Mouse (Mus musculus) small intestine, adult 2 months (tissue): ENCODE data around the gene Smarcc2. TPM values are rescaled to one million over a fixed set of nuclear protein-coding genes. Genes with fewer than 3 reads are reported as not detected.

Experiments
- H3K27ac ChIP-seq: fragments of 200-500 bp; 2 replicates; pipeline ENCODE4 v1.5.1; 2012; ENCODE audit warnings: low read depth, low read length, control low read depth, inconsistent platforms; ENCODE audit not compliant: insufficient read depth
- H3K27me3 ChIP-seq: fragments of 200-500 bp; 2 replicates; pipeline ENCODE4 v1.6.1; 2012; ENCODE audit warnings: mild to moderate bottlenecking, moderate library complexity, low read length, inconsistent platforms; ENCODE audit not compliant: control insufficient read depth, insufficient read depth
- H3K36me3 ChIP-seq: fragments of 200-500 bp; 2 replicates; pipeline ENCODE4 v1.6.1; 2012; ENCODE audit warnings: mild to moderate bottlenecking, low read length, control low read depth, inconsistent platforms; ENCODE audit not compliant: control insufficient read depth, insufficient read depth
- H3K4me1 ChIP-seq: fragments of 200-500 bp; 2 replicates; pipeline ENCODE4 v1.6.1; 2012; ENCODE audit warnings: low read length, inconsistent platforms, mixed read lengths; ENCODE audit not compliant: control insufficient read depth, insufficient read depth, insufficient read length
- H3K4me3 ChIP-seq: fragments of 200-500 bp; 2 replicates; pipeline ENCODE4 v1.5.1; 2012; ENCODE audit warnings: low read depth, mild to moderate bottlenecking, control low read depth, inconsistent platforms, low read length, moderate library complexity
- CTCF ChIP-seq: fragments of 200-500 bp; IDR thresholded peaks from 2 replicates; pipeline ENCODE4 v1.5.1; 2012; ENCODE audit warnings: low read depth, mild to moderate bottlenecking, control low read depth, inconsistent platforms, low read length, moderate library complexity, mixed read lengths; ENCODE audit not compliant: insufficient replicate concordance, insufficient read length; ENCODE audit errors: extremely low read depth
- POLR2A ChIP-seq: fragments of 200-500 bp; IDR thresholded peaks from 2 replicates; pipeline ENCODE4 v1.6.1; 2012; ENCODE audit warnings: low read depth, mild to moderate bottlenecking, control low read depth, inconsistent platforms, low read length, moderate library complexity
- WGBS: fragments of 180-500 bp; shearing (Covaris S2); methylation state at CpG from one replicate; pipeline ENCODE4 v1.1.7; 2018; 5-methylcytosine and 5-hydroxymethylcytosine counted together
- polyA plus RNA-seq: library from polyadenylated mRNA; depleted of rRNA; stranded (reverse); fragments of >200 nt; gene quantifications from 2 replicates; pipeline ENCODE4 v1.2.3, GENCODE M21; 2012

The Smarcc2 gene
- polyA plus RNA-seq, 1 experiment, result 98.4 TPM

- TF ChIP-seq CTCF (no peak), POLR2A (no peak)
- H3K4me1 ChIP-seq, result peaks cover 13% of the 10 kb centered on the region
- no peak overlapping the region for H3K27ac ChIP-seq
- H3K4me3 ChIP-seq, result no peak overlapping the region
- 98% methylated on average over 14 of the region's 14 CpGs for WGBS
- H3K36me3 ChIP-seq, result peaks cover 7% of the 10 kb centered on the region
- no peaks in the 10 kb centered on the region for H3K27me3 ChIP-seq
Measured at GRCm38 (mm10) chr10:128505974-128506373, 46.9 kb downstream of the Smarcc2 start.

DNA sequence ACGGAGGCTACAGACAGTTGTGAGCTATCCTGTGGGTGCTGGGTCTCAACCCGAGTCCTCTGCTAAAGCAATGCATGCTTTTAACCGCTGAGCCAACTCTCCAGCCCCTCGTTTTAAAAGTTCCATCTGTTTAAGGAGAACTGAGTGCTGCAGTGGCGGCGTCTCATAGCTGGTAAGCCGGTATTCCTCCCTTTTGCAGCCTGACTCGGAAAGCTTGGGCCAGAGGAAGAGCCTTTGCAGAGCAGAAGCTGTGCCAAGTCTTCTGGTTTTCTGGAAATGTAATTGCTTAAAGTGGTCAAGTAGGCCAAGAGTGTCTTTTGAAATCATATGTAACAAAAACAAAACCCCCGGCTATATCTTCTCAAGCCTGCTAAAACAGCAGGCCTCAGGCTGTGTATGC, 49.2 kb downstream of the Smarcc2 start:
- no peaks in the 10 kb centered on the region for H3K27me3 ChIP-seq
- H3K4me1 ChIP-seq, result peaks cover 7% of the 10 kb centered on the region
- WGBS, result 73% methylated on average over 9 of the region's 9 CpGs
- H3K27ac ChIP-seq, result no peak overlapping the region
- peaks cover 17% of the 10 kb centered on the region for H3K36me3 ChIP-seq
- no peak for TF ChIP-seq CTCF
- no peak for TF ChIP-seq POLR2A
- no peak overlapping the region for H3K4me3 ChIP-seq

GRCm38 (mm10) chr10:128509203-128509602, 50.2 kb downstream of the Smarcc2 start:
- Histone ChIP-seq H3K4me1 (peaks cover 7% of the 10 kb centered on the region), H3K4me3 (no peak overlapping the region), H3K27ac (no peak overlapping the region), H3K27me3 (no peaks in the 10 kb centered on the region), H3K36me3 (peaks cover 21% of the 10 kb centered on the region)
- no peak for TF ChIP-seq CTCF
- no peak for TF ChIP-seq POLR2A
- WGBS, result 84% methylated on average over 9 of the region's 9 CpGs

DNA sequence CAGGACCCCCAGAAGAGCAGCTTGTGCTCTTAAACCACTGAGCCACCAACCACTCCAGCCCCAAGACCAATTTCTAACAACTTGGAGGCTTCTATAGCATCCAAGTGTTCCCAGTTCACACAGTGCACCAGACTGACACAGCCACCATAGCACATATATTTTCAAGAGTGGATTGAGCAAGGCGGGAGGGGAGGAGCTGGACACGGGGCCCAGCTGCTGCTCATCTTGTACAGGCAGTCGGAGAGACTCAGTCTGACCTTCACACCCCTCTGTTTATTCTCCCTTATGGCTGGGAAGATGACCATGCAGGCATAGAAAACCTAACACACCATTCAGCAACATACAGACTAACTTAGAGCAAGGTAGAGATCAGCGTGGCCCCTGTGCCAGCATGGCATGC, 50.8 kb downstream of the Smarcc2 start:
- peaks cover 22% of the 10 kb centered on the region for H3K36me3 ChIP-seq
- TF ChIP-seq CTCF (no peak), POLR2A (no peak)
- WGBS, result 72% methylated on average over 4 of the region's 4 CpGs
- no peak overlapping the region for H3K27ac ChIP-seq
- peaks cover 1% of the 10 kb centered on the region for H3K4me1 ChIP-seq
- H3K27me3 ChIP-seq, result no peaks in the 10 kb centered on the region
- no peak overlapping the region for H3K4me3 ChIP-seq

DNA sequence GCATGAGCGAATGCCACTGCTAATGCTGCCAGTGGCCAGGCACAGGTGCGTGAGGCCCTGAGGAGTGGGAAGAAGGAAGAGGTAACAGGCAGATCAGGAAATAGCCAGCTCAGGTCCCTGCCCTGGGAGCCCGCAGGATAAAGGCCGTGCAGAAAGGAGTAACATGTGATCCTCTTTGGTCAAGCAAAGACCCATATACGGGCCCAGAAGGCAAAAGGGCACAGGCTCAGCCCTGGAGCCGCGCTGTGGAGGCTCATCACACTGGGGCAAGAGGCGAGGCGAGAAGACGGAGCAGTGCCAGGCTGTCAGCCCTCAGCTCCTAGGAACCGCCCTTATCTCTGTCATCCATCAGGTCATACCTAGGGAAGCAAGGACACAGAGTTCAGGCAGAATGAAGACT, 51.3 kb downstream of the Smarcc2 start:
- Histone ChIP-seq H3K4me3 (no peak overlapping the region), H3K36me3 (peaks cover 23% of the 10 kb centered on the region), H3K27me3 (no peaks in the 10 kb centered on the region), H3K27ac (no peak overlapping the region), H3K4me1 (no peaks in the 10 kb centered on the region; the same call in 1 of the 2 replicates)
- TF ChIP-seq CTCF (no peak), POLR2A (no peak)
- WGBS, result 92% methylated on average over 11 of the region's 11 CpGs

DNA sequence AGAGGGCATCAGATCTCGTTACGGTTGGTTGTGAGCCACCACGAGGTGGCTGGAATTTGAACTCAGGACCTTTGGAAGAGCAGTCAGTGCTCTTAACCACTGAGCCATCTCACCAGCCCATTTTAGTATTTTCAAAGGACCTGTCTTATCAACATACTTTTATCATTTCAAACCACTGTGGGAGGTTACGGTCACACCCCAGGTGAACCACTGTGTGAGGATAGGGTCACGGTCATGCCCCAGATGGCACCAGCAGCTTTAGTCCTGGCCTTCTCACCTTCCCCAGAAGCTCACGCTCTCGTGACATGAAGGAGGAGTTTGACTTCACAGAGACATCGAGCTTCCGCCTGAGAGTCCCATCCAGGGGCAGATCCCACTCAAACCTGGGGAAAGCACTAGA, 52.1 kb downstream of the Smarcc2 start:
- H3K4me1 ChIP-seq, result no peaks in the 10 kb centered on the region; the same call in 1 of the 2 replicates
- no peaks in the 10 kb centered on the region for H3K27me3 ChIP-seq
- H3K4me3 ChIP-seq, result no peak overlapping the region
- H3K27ac ChIP-seq, result no peak overlapping the region
- WGBS, result 86% methylated on average over 9 of the region's 9 CpGs
- TF ChIP-seq POLR2A (no peak), CTCF (no peak)
- H3K36me3 ChIP-seq, result peaks cover 27% of the 10 kb centered on the region

GRCm38 (mm10) chr10:128511761-128512160, 52.7 kb downstream of the Smarcc2 start:
- Histone ChIP-seq H3K4me3 (no peak overlapping the region), H3K27me3 (no peaks in the 10 kb centered on the region), H3K4me1 (no peaks in the 10 kb centered on the region; the same call in 1 of the 2 replicates), H3K27ac (no peak overlapping the region), H3K36me3 (peaks cover 32% of the 10 kb centered on the region)
- WGBS, result 95% methylated on average over 12 of the region's 12 CpGs
- TF ChIP-seq POLR2A, result no peak
- no peak for TF ChIP-seq CTCF

DNA sequence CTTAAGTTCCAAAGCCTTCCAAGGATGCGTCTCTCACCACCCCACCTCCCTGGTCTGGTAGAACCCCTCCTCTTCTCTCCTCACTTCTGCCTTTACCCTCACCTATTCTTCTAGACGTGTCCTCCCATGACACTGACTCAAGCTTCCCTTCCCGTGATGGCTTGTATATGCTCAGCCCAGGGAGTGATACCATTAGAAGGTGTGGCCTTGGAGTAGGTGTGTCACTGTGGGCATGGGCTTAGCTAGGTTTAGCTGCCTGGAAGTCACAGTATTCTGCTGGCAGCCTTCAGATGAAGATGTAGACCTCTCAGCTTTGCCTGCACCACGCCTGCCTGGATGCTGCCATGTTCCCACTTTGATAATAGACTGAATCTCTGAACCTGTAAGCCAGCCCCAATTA, 56.0 kb downstream of the Smarcc2 start:
- 65% methylated on average over 4 of the region's 4 CpGs for WGBS
- Histone ChIP-seq H3K4me3 (no peak overlapping the region), H3K27me3 (no peaks in the 10 kb centered on the region), H3K36me3 (peaks cover 40% of the 10 kb centered on the region), H3K4me1 (no peaks in the 10 kb centered on the region; the same call in 1 of the 2 replicates), H3K27ac (no peak overlapping the region)
- TF ChIP-seq POLR2A (no peak), CTCF (no peak)
